Mouse (Mus musculus) colon, adult 2 months (tissue): Measurements from ENCODE around the gene Olfr111. TPM values are rescaled to one million over a fixed set of nuclear protein-coding genes. Genes with fewer than 3 reads are reported as not detected.

Experiments
- polyA plus RNA-seq: library from polyadenylated mRNA; depleted of rRNA; stranded (reverse); fragments of >200 nt; gene quantifications from 2 replicates; pipeline ENCODE4 v1.2.3, GENCODE M21; 2012; rRNA removed

Olfr111 gene
- 0.10 TPM in 1 of 2 replicates, not detected in the other for polyA plus RNA-seq

GRCm38 (mm10) chr17:37507730-37508129, at the start of gene Olfr111:
TSS of gene Olfr111 (plus strand) at chr17:37508030.

GRCm38 (mm10) chr17:37458616-37459015, 49.2 kb upstream of the Olfr111 start, which contains the start of gene Olfr109:
TSS of gene Olfr109 (plus strand) at chr17:37458916.

GRCm38 (mm10) chr17:37483452-37483851, 24.4 kb upstream of the Olfr111 start, which contains the start of gene H2-M2:
TSS of gene H2-M2 (minus strand) at chr17:37483552.

GRCm38 (mm10) chr17:37491930-37492518, 15.8 kb upstream of the Olfr111 start, which contains the start of gene Olfr110:
TSS of gene Olfr110 (plus strand) at chr17:37492468.

GRCm38 (mm10) chr17:37569351-37569750, 61.5 kb downstream of the Olfr111 start, which contains the start of gene Olfr112:
TSS of gene Olfr112 (minus strand) at chr17:37569451.

GRCm38 (mm10) chr17:37577563-37577962, 69.7 kb downstream of the Olfr111 start, which contains the start of gene Olfr113:
TSS of gene Olfr113 (minus strand) at chr17:37577663.

Other genes with a start within 250 kb of the Olfr111 start
- not detected in 2 replicates for gene Olfr98, start 244.3 kb upstream of the Olfr111 start, polyA plus RNA-seq
- 7.4 and 7.7 TPM in 2 replicates for gene H2-M3, start 237.8 kb upstream of the Olfr111 start, polyA plus RNA-seq
- gene Olfr99, start 224.6 kb upstream of the Olfr111 start, polyA plus RNA-seq, result not detected in 2 replicates
- gene Olfr101, start 203.7 kb upstream of the Olfr111 start, polyA plus RNA-seq, result not detected in 2 replicates
- not detected in 2 replicates for gene Olfr102, start 191.0 kb upstream of the Olfr111 start, polyA plus RNA-seq
- gene Olfr103, start 168.3 kb upstream of the Olfr111 start, polyA plus RNA-seq, result not detected in 2 replicates
- gene Olfr104-ps, start 148.4 kb upstream of the Olfr111 start, polyA plus RNA-seq, result not detected in 2 replicates
- gene Olfr105-ps, start 129.0 kb upstream of the Olfr111 start, polyA plus RNA-seq, result not detected in 2 replicates
- gene Olfr106-ps, start 117.6 kb upstream of the Olfr111 start, polyA plus RNA-seq, result not detected in 2 replicates
- gene Olfr107, start 108.8 kb upstream of the Olfr111 start, polyA plus RNA-seq, result not detected in 2 replicates
- not detected in 2 replicates for gene Olfr108, start 62.5 kb upstream of the Olfr111 start, polyA plus RNA-seq
- not detected in 2 replicates for gene Olfr109, start 49.1 kb upstream of the Olfr111 start, polyA plus RNA-seq
- gene H2-M2, start 24.5 kb upstream of the Olfr111 start, polyA plus RNA-seq, result 0.84 and 1.1 TPM in 2 replicates
- gene Olfr110, start 15.6 kb upstream of the Olfr111 start, polyA plus RNA-seq, result not detected in 2 replicates
- not detected in 2 replicates for gene Olfr112, start 61.4 kb downstream of the Olfr111 start, polyA plus RNA-seq
- not detected in 2 replicates for gene Olfr113, start 69.6 kb downstream of the Olfr111 start, polyA plus RNA-seq
- not detected in 2 replicates for gene Olfr114, start 84.7 kb downstream of the Olfr111 start, polyA plus RNA-seq
- not detected in 2 replicates for gene Olfr115, start 119.1 kb downstream of the Olfr111 start, polyA plus RNA-seq
- gene Olfr116, start 119.2 kb downstream of the Olfr111 start, polyA plus RNA-seq, result not detected in 2 replicates
- gene Olfr117, start 155.8 kb downstream of the Olfr111 start, polyA plus RNA-seq, result not detected in 2 replicates
- not detected in 2 replicates for gene Olfr118, start 159.0 kb downstream of the Olfr111 start, polyA plus RNA-seq
- gene Olfr119, start 188.5 kb downstream of the Olfr111 start, polyA plus RNA-seq, result not detected in 2 replicates
- not detected in 2 replicates for gene Olfr120, start 213.8 kb downstream of the Olfr111 start, polyA plus RNA-seq
- gene Olfr121, start 240.8 kb downstream of the Olfr111 start, polyA plus RNA-seq, result not detected in 2 replicates